Mouse (Mus musculus) cerebellum, adult 2 months (tissue): ENCODE data around the gene Colgalt2. TPM values are rescaled to one million over a fixed set of nuclear protein-coding genes. Genes with fewer than 3 reads are reported as not detected.

Experiments
- DNase-seq, 2 experiments: peaks; one replicate each; pipeline ENCODE4 v3.0.0; 2021
- H3K27ac ChIP-seq: fragments of 200-500 bp; 2 replicates; pipeline ENCODE4 v1.5.1; 2012; ENCODE audit warnings: low read length, control low read depth, inconsistent platforms; ENCODE audit not compliant: insufficient read depth
- H3K27me3 ChIP-seq: fragments of 200-500 bp; 2 replicates; pipeline ENCODE4 v1.6.1; 2012; ENCODE audit warnings: inconsistent platforms, mild to moderate bottlenecking, low read length, moderate library complexity; ENCODE audit not compliant: control insufficient read depth, insufficient read depth
- H3K4me1 ChIP-seq: fragments of 200-500 bp; 2 replicates; pipeline ENCODE4 v1.6.1; 2011; ENCODE audit warnings: low read length; ENCODE audit not compliant: control insufficient read depth, insufficient read depth
- H3K4me3 ChIP-seq: fragments of 200-500 bp; replicated peaks from 2 replicates; pipeline ENCODE3; 2011; ENCODE audit warnings: mild to moderate bottlenecking, low read depth, low read length, control low read depth; ENCODE audit not compliant: insufficient read depth
- CTCF ChIP-seq: fragments of 200-500 bp; IDR thresholded peaks from 2 replicates; pipeline ENCODE4 v1.5.1; 2011; ENCODE audit warnings: low read depth, mild to moderate bottlenecking, control low read depth, low read length, moderate library complexity, borderline replicate concordance; ENCODE audit not compliant: insufficient read depth
- POLR2A ChIP-seq: fragments of 200-500 bp; IDR thresholded peaks from 2 replicates; pipeline ENCODE4 v1.6.1; 2011; ENCODE audit warnings: low read length, control low read depth, borderline replicate concordance; ENCODE audit not compliant: insufficient read depth
- WGBS: fragments of 180-500 bp; shearing (Covaris S2); methylation state at CpG from one replicate; pipeline ENCODE4 v1.1.7; 2018; 5-methylcytosine and 5-hydroxymethylcytosine counted together
- polyA plus RNA-seq: library from polyadenylated mRNA; depleted of rRNA; stranded (reverse); fragments of >200 nt; gene quantifications from 2 replicates; pipeline ENCODE4 v1.2.3, GENCODE M21; 2012; rRNA removed

Gene Colgalt2
- polyA plus RNA-seq, 1 experiment: 3.6 TPM

DNA sequence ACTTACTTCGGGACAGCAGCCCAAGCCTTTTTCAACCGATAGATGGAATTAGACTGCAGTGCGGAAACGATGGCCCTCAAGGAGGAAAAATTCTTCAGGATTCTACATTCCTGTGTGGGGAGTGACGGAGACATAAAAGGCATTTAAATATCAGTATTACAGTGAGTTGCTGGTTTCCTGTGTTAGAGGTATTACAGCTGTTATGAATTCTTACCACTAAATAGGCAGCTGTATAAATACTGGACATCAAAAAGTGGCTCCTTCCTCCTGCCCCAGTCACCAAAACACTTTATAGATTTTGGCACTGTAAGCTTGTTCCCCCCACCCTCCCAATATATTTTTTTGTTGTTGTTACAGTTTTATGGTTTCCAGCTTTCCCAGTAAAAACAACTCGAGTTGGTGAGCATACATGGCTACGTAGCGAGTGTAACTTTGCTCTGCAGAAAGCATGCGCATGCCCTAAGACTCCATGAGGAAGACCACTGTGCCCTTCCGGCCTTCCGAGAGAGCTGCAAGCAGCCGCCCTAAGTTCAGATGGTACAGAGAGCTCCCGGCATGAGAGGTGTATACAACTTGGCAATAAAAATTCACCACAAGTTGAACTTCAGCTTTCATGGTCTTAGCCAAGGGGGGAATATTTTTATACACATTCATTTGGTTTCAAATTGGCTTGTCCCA lies 149.6 kb downstream of the Colgalt2 start:
- no peak for DNase-seq
- H3K27ac ChIP-seq: no peak overlapping the region
- no peak overlapping the region for H3K4me3 ChIP-seq
- H3K27me3 ChIP-seq: no peaks in the 10 kb centered on the region
- H3K4me1 ChIP-seq: no peaks in the 10 kb centered on the region
- TF ChIP-seq CTCF: no peak
- no peak for TF ChIP-seq POLR2A
- WGBS: 91% methylated on average over 13 of the region's 13 CpGs

DNA sequence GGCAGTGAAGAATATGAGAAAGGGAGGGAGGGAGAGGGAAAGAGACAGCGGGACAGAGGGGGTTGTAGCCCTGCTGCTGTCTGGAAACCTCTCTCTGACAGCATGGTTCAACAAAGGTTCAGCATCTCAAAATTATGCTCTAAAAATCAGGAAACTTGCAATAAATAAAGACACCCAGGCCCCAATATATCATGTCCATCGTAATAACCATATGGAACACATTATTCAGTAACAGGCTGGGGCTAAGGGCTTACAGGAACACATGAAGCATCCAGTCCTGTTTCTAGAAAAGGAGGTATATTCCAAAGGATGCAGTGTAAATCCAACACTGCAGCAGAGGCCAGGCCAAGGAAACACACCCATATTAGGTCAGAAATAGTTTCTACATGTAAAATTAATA lies 150.9 kb downstream of the Colgalt2 start:
- Histone ChIP-seq H3K4me3 (no peak overlapping the region), H3K4me1 (no peaks in the 10 kb centered on the region), H3K27me3 (no peaks in the 10 kb centered on the region), H3K27ac (no peak overlapping the region)
- 83% methylated on average over 2 of the region's 2 CpGs for WGBS
- no peak for DNase-seq
- TF ChIP-seq POLR2A (no peak), CTCF (no peak)

DNA sequence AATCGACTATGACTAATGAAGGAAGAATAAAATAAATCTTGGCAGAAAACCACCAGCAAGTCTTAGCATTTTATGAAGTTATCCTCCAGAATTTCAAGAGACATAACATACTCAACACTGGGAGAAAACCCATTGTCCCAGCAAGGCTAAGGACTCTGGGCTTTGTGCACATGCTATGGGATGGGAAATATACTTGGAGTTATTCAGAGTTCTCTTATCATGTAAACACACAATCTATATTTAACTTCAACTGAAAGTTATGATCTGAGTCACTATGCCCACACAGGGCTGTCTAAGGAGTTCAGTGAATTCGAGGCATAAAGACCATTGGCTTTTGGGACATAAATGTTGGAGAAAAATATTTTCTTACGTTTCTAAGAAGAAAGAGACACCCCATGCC lies 151.3 kb downstream of the Colgalt2 start:
- no peak for DNase-seq
- TF ChIP-seq POLR2A: no peak
- no peak for TF ChIP-seq CTCF
- 85% methylated on average over 3 of the region's 3 CpGs for WGBS
- no peak overlapping the region for H3K27ac ChIP-seq
- H3K4me1 ChIP-seq: no peaks in the 10 kb centered on the region
- H3K27me3 ChIP-seq: no peaks in the 10 kb centered on the region
- no peak overlapping the region for H3K4me3 ChIP-seq

DNA sequence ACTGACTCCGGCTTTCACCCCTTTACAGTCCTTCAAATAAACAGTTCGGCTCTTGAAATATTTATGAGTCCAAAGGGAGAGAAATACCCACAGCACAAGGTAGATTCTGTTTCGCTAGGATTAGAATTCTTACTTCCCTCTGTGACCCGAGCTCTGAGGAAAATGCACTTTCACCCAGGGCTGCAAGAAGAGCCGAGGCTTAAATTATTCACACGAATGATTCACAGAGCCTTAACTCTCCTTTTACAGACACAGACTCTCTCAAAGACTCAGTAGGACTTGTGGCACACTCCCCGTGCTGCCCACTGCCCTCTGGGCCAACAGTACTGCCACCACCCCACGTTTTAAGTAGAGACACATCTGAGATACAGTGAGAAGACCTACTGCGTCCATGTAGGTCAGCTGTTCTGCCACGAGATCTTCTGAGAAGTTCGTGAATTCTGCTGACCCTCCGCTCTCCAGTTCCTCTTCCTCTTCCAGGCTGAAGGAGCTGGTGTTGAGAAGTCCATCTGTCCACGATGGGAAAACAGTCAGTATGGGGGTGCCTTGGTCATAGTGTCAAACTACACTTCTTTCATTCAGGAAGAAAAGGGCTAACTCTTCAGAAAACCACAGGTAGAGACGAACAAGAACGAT lies 154.4 kb downstream of the Colgalt2 start:
- WGBS: 85% methylated on average over 15 of the region's 15 CpGs
- no peak overlapping the region for H3K27ac ChIP-seq
- TF ChIP-seq CTCF (no peak), POLR2A (no peak)
- H3K4me3 ChIP-seq: no peak overlapping the region
- H3K27me3 ChIP-seq: no peaks in the 10 kb centered on the region; the same call in 1 of the 2 replicates
- DNase-seq: no peak
- no peaks in the 10 kb centered on the region for H3K4me1 ChIP-seq

DNA sequence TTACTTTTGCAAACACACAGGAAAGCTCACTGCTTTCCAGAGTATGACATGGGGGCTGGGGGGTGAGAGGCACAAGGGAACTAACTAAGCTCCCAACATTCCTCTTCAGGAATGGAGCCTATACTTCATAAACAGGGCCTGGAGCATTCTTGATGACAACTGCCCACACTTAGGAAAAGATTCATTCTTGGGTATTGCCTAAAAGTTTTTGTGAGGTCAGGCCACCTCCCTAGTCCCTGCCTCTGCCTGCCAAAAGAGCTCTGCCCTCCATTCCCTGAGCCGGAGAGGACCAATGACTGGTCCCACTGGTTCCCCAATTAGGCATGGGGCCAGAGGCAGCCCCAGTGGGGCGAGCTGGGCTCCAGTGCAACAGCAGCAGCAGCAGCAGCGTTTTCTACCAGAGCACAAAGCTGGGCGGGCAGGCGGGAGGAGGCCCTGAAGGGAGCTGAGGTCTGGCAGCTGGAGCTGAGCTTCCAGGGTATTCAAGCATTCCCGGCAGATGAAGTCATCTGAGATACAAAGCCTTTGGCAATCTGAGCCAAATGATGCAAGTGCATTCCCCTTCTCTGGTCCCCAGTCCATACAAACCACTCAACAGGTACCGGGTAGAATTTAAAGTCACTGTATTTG lies 156.4 kb downstream of the Colgalt2 start:
- H3K4me1 ChIP-seq: no peaks in the 10 kb centered on the region
- TF ChIP-seq POLR2A: no peak
- no peak for TF ChIP-seq CTCF
- no peaks in the 10 kb centered on the region; the same call in 1 of the 2 replicates for H3K27me3 ChIP-seq
- no peak overlapping the region for H3K4me3 ChIP-seq
- DNase-seq: peak in 1 of 2 experiments; percentile 22
- WGBS: 28% methylated on average over 7 of the region's 7 CpGs
- no peak overlapping the region for H3K27ac ChIP-seq

DNA sequence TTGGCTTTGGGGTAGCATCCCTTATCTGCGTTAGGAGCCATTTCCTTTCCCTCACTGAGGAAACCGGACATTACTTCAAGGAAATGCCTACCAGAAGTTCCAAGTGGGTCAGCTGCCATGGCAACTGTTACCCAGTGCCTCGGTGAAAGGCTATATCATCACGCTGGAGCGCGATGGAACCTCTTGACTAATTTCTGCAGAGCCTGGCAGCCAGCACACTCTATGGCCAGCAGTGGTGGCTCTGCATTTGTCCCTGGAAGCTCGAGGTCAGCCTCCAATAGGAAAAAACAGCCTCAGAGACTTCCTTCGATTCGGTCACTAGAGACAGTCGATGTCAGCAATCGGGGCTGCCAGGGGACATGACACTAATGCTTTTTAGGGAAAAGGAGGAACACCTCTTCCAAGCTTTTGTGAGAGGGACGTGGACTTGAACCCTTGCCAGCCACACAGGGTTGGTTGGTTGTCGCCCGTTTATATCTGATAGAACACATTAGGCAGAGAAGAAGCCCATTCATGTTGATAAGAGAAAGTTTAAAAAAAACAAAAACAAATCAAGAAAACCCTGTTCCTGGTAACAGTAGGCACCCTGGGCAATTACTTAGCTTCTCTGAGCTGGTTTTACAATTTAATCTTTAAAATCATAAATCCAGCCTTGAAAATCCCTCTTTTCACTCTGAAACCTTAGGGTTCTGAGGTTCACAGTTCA lies 157.1 kb downstream of the Colgalt2 start:
- no peaks in the 10 kb centered on the region; the same call in 1 of the 2 replicates for H3K27me3 ChIP-seq
- H3K4me1 ChIP-seq: no peaks in the 10 kb centered on the region
- H3K4me3 ChIP-seq: no peak overlapping the region
- H3K27ac ChIP-seq: no peak overlapping the region
- no peak for TF ChIP-seq POLR2A
- TF ChIP-seq CTCF: no peak
- peak in 1 of 2 experiments; percentile 4 for DNase-seq
- 16% methylated on average over 14 of the region's 14 CpGs for WGBS

Other genes with a start within 250 kb of the Colgalt2 start
- 46.9 and 47.6 TPM in 2 replicates for gene Tsen15, start 13.1 kb upstream of the Colgalt2 start, polyA plus RNA-seq